Mouse (Mus musculus) layer of hippocampus, adult 18-20 months (tissue): ENCODE results near the gene Dyrk1a. TPM values are rescaled to one million over a fixed set of nuclear protein-coding genes. Genes with fewer than 3 reads are reported as not detected.
A peak's percentile ranks its signal among the peaks of the same experiment; 100 is the strongest.

Experiments used
- DNase-seq, 2 experiments: peaks; one replicate each; pipeline ENCODE4 v3.0.0; 2022; ENCODE audit warnings: low spot score in 2 of 2
- long read RNA-seq: library from polyadenylated mRNA; stranded (forward); transcript quantifications from one replicate; pipeline ENCODE4 v2.0.0, GENCODE M21; 2021
- total RNA-seq, 2 experiments: library from RNA; stranded (reverse); gene quantifications; 2 replicates each; pipeline ENCODE4 v1.2.3; 2021

Gene Dyrk1a
- total RNA-seq, result 10 to 100 TPM; 86.6 to 93.2 TPM
- long read RNA-seq, full-length matches to known transcripts, result 16 of 38 reads
- long read RNA-seq, partial matches to known transcripts, result 1 of 38 reads
- long read RNA-seq, other reads (novel, unspliced or antisense), result 21 of 38 reads

DNA sequence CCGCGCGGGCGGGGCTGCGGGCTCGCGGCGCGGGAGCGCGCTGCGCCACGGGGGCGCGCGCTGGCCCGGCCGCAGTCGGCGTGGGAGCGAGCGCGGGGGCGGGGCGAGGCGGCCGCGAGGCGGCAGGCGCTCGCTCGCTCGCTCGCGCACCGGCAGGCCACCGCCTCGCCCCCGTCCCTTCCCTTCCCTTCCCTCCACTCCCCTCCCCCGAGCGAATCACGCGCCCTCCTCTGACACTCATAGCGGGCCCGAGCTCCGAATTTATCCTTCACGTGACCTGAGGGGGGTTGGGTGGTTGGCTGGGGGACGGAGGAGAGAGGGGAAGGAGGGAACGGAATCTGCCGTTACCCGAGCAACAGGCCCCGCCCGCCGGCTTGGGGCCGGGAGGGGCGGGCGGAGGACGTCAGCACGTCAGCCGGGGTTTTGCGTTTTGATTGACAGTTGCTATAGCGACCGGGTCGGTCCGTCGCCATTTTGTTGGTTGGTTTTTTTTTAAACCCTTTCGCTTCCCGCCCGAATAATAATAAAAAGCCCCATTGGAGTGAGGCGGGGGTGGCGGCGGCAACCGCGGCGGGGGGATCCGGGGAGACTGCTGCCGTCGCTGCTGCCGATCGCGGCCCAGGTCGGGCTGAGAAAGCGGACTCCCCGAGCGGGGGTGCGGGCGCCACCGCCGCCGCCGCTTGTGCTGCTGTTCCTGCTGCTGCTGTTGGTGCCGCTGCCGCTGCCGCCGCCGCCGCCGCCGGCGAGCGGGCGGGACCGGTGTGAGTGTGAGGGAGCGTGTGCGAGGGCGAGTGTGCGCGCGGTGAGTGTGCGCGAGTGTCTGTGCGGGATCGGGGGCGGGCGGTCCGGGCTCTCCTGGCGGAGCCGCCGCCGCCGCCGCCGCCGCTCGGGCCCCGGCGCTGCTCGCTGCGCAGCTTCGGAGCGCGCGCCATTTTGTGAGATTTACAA, at the start of gene Dyrk1a:
Gene Dyrk1a, plus strand, starts transcription at position 782 of the 948 bp plus-strand sequence.
- DNase-seq, result peak; percentile 97 to 98

DNA sequence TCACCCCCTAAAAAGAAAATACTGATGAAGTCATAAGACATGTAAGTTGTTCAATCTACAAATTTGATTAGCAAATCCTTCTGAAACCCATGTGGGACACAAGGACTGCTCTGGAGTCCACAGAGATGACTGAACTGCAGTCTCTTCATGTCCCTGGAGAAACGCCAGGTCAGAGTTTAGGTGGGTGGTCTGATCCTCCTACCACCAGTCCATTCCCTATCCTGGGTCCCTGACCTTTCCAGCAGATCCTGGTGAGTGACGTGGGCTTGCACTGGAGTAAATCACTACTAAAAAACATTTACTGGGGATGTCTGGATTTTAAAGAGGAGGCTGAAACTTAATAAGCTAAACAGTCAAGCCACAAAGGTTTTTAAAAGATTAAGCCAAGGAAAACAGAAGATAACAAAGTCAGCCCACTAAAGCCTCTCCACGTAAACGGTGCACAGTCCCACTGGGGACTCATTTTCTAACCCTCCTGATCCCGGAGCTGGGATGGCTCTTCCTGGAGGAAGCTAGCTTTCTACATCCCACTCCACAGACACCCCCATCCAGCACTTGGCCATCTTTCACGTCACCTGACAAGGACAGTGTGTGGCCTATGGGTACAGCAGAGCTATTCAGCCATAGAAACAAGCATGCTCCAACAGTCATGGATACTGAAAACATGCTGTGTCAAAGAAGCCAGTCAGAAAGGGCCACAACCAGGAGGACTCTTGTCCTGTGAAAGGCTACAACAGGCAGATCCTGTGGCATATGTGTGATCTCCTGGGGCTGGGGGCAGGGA, 46.0 kb upstream of the Dyrk1a start:
- no peak for DNase-seq

DNA sequence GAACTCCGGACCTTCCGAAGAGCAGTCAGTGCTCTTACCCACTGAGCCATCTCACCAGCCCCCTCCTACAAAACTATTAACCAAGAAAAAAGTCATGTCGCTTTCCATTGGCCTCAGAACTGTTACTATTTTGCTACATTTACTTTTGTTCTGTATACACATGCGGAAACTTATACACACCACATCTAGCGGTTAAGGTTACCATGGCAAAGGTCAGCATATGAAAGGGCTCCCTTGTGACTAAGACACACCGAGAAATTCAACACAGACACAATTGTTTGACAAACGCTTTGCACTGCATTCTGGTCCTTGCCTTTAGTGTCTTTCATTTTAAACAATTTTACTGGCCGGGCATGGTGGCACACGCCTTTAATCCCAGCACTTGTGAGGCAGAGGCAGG, 45.1 kb upstream of the Dyrk1a start:
- DNase-seq, result no peak

DNA sequence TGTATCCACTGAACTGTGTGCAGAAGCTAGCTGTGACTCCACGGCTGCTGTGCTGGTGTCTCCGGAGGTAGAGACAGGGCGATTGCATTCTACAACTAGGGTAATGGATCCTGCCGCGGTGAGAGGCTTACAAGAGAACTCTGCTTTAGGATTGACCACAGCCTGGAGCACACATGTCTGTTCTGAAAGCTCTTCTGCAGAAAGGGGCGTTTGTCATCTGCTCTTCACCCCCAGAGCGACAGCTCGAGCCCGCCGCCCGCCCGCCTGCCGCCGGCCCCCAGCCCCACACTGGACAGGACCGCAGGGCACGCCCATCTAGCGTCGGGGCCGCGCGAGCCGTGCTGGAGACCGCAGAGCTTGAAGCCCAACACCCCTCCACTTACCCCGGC, 43.9 kb upstream of the Dyrk1a start:
- no peak for DNase-seq

DNA sequence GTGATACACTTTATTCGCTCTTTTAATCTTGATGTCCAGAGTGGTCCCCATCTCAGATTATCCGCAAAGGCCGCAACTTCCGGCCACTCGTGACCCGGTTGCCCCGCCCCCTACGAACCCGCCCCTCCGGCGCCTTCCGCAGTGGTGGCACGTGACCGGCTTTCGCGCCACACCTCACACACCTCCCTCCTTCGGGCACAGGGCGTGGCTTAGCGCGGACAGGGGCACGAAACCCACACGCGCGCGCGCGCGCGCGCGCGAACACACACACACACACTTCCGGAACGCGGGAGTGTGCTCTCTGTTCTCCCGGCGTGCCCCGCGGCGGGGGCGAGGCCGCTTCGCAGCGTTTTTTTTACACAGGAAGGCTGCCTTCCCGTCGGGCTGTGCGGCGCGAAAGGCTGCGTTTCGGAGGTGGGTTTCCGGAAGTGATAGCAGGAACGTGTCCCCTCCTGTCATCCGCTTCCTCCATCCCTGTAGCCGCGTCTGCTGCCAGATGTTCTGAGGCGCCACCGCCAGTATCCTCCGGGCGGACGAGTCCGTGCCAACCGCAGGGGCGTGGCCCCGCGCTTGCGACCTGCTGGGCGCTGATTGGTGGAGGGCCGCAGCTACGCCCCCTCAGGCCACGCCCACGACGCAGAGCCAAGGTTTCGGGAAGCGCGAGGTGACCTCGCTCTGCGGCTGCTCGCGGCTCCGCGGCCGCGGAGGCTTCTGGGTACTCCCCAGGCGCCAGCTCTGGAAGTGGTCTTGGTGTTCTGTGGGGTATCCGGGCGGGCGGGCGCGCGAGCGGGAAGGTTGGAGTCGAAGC, 43.3 kb upstream of the Dyrk1a start, which contains the start of gene Vps26c:
Gene Vps26c, minus strand, starts transcription at position 487 of the 808 bp plus-strand sequence.
- peak; percentile 95 to 97 for DNase-seq

DNA sequence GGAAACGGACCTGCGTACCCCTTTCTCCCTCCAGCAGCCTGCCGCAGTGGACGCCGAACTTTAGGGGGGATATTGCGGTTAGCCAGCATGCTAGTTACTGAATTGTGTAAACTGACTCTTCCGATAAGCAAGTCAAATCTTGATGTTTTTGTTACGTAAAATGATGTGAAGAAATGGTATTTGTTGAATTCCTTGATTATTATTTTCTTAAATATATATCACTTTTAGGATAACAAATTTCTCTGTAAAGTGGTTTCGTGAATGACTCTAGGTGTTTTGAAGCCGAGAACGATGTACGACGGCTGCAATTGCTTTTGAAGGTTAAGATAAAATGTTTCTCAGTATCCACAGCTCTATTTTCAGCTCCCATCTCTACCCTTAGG, 42.7 kb upstream of the Dyrk1a start:
- DNase-seq, result no peak

DNA sequence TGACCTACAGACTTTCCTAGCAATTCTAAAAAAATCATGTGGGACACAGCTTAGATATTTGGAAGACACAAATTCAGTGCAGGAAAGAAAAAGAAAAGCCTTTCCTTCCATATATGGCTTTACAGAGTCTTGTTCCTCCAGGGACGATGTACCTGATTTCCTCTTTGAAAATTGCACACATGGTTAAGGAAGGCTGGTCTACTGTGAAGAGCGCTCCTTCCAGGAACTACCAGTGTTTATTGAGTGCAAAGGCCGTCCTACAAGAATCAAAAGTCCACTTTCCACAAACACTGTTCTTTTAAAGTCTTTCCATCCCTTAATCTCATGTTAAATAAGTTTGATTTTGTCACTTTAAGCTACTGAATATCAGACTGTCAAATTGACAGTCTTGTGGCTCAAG, 42.3 kb upstream of the Dyrk1a start:
- no peak for DNase-seq

DNA sequence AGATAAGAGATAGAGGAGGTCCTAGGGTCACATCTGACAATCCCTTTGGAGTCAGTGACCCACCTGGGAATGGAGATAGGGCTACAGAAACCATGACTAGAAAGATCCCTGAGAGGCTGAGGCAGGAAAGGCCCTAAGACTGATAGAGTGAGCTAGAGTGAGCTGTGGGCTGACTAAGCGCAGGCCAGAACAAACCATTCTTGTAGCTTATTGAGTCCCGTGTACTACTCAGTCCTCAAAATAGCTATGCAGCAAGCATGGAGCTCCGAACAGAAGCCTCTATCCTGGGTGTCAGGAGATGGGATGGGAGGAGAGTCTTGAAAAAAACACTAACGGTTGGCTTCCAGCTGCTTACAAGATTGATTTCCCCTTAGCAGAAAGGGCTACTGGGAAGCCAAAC, 38.5 kb upstream of the Dyrk1a start:
- DNase-seq, result no peak

DNA sequence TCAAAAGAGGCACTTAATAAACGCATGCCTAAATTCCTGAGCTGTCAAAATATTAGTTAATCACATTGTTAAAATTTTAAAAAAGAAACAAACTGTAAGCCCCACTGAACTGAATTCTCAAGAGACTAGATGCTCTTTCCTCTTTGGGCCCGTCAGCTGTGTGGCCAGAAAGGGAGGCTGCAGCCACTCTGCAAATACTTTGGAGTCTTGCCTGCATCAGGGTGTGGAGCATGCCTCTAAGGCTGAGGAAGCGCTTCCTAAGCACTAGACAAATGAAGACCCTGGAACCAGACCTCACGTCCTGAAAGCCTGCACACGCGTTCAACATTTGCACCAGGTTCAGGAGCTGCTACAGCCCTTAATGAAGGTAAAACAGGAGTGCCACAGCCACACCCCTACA, 36.1 kb upstream of the Dyrk1a start:
- DNase-seq, result no peak

DNA sequence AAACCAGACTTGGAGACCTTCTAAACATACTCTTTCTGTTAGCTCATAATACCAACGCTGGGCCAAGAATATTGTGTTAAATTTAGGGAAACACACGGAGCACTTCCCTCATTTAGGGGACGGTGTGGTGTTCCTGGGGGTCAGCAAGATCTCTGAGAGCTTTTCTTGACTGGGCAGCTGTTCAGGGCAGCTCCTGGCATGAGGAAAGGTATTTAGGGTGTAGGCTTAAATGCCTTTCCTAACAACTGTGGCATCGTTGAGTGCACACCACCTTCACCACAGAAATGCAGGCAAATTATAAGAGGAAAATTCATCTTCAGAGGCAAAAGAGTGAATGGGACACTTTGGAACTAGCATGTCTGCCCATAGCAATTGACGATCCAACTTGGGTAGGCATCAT, 34.1 kb upstream of the Dyrk1a start:
- no peak for DNase-seq

DNA sequence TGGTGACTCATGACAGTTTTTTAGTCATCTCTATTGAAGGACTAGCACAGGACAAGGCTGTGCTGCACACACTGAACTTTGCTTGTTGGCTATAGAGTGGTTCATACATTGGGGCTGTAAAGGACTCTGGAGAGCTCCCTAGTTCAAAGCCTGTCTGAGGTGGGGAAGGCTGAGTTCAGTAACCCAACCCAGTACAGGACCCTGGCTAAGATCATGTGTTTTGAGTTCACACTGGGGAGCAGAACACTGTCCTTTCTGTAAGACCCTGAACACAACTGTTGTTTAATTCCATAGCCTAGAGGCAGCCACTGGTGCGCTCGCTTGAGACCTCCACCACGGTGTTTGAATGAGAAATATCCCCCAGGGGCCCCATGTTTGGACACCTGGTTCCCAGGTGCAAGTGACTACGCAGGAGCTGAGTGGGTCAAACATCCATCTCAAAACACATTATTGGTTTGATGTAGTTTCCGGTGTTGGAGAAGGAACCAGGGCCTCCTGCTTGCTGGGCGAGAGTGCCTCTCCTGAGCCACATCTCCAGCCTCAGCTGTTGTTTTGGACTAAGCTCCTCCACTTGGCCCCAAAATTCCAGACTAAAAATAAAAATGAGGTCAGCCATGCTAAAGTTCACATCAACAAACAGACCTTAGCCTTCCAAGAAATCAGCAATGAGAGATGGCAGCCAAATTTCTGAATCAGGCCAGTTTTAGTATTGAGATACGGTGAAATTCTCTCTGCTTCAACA, 33.2 kb upstream of the Dyrk1a start:
- DNase-seq, result no peak

DNA sequence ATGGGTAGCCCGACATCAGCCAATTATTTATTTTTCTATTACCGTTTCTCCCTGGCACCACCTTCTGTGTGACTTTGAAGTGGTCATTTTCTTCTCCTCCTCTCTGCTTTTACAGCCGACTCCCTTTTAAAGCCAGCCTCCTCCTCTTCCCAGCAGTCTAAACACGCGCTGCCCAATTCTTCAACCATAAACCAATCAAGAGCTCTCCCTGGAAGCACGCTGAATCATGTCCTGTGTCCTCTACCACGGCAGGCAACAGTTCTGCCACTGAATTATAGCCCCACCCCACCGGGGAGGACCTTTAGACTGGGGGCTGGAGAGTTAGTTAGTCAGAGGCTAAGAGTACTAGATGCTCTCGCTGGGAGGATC, 32.7 kb upstream of the Dyrk1a start:
- DNase-seq, result no peak

DNA sequence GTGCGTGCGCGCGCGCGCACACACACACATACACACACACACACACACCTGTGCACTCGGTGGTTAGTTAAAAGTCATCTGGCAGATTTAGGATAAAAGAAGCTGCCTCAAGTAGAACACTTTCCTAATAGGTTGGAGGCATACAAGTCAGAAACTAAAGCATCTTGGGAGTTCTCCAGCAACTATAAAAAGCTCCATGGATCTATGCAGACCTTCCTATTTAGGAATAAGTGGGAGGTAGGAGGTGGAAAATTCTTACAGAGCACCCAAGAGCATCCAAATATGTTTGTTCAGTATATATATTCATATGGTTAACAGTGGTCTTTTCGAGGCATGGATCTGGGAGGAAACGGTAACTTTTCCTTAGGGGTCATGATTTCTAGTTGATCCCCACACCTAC, 29.7 kb upstream of the Dyrk1a start:
- no peak for DNase-seq

DNA sequence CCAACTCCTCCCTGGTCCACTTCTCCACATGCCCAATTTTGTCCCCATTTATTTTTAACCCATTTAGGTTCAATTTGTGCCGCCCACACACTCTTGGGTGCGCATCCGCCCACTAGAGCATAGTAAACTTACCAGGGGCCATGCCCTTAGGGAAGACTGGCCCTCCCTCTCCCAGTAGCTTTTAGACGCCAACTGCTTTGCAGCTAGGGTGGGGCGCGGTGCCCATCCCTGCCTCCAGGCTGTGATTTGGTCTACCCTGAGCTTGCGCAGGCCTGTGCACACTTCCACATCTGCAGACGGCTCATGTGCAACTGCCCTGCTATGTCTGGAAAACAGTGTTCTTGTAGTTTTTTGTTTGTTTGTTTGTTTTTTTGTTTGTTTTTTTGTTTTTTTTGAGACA, 26.9 kb upstream of the Dyrk1a start:
- DNase-seq, result no peak

DNA sequence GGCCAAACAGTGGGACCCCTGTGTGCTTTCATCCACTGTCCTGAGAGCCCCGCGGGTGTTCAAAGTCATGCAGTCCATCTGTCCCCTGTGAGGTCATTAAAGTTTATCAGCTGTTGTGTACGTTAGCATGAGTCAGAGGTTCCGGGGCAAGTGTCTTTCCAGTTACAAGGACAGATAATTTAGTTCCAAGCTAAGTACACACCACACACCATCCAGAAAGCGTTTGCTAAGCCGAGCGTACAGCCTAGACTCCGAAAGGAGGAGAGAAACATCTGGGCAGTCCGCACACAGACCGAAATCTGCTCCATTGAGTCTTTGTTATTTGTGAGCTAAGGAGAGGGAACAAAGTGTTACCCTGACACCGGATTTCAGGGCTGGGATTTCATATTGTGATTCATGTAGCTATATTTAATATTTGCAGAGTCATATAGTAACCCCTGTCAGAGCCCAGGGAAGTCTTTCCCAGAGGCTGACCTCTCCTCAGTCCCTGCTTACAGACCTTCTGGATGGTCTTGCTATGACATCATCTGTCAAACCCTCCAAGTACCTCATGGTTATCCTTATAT, 25.2 kb upstream of the Dyrk1a start:
- no peak for DNase-seq

DNA sequence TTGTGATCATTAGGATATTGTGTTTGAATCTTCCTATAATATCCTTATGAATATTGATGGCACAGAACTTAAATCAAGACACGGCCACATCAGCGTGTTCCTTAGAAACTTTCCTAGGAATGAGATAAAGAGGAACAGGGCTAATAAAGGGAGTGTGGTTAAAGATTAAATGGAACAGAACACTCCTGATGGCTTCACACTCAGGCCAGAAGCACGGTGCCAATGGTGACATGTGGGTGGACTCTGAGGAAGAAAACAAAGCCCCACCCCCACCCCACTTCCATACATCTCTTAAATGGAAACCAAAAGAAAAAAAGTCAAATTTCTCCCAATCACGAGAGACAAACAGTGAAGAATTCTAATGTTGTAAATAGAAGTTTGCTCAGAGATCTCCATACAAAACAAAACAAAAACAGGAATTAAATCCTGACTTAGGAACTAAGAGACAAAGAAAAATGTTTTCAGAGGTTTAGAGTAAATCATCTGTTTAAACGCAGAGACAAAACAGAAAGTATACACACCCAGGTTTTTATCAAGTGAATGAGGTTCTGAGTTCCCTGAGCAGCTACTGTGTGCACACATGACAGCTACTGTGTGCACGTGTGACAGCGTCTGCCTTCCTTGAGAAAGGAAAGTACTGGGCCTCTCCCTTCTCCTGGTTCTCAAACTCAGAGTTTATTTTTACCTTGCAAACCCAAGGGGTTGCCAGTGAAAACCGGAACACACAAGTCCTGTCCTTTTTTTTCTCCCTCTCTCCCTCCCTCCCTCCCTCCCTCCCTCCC, 23.8 kb upstream of the Dyrk1a start:
- no peak for DNase-seq

DNA sequence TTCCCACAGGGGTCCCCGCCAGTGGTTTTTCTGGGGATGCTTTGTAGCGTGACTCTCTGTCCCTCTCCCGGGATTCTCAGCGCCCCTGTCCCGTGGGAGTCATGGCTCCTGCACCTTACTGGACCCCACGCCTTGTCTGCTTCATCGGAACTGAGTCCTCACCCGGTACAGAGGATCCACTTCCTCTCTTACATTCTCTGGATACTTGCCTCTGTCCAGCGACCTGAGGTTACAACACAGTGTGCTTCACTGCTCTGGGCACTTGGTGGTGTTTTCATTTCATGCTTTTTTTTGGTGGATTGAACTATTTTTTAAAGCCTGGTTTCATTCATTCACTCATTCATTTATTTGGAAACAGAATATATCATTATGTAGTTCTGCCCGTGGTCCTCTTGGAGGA, 20.0 kb upstream of the Dyrk1a start:
- DNase-seq, result no peak

DNA sequence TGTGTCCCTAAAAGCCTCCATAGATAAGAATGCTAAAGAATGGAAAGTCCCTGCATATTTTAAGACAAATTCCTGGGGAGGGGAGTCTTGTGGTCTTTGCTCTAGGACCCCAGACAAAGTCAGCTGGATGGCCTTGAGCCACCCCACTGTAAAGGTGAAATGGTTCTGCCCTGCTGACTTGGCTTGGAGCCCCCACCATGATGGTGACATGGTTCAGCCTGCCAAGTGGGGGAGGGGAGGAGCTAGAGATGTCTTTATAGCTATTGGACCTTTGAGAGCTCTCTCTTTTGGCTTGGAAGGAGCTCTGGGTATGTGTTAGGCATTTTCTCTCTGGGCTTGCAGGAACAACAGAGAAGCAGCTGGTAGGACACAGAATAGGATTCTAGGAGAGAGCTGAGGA, 17.9 kb upstream of the Dyrk1a start:
- DNase-seq, result no peak

DNA sequence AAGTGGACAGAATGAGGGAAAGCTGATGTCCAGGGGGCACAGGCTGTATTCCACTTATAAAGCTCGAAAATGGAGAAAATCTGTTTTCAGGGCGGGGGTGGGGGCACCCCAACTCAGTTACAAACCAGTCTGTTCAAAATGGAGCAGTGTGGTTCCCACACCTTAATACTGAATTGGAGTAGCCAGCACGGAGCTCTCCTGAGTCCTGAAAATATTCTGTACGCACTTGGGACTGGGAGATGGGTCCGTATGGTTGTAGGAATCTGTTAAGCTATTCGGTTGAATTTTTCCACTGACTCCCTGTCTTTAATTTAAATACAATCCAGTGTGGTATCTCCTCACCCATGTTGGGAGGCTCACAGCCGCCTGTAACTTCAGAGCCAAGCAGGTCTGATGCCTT, 14.5 kb upstream of the Dyrk1a start:
- no peak for DNase-seq
